Mouse (Mus musculus): ENCODE results near the gene Trp53. TPM values are rescaled to one million over a fixed set of nuclear protein-coding genes. Genes with fewer than 3 reads are reported as not detected.

Trp53 gene
- total and polyA plus RNA-seq, 2 experiments from 2014 or later, result 30.3 to 34.5 TPM

GRCm38 (mm10) chr11:69559851-69560765 lies 20.1 kb upstream of the Trp53 start, which contains the start of gene Efnb3:
Gene Efnb3, minus strand, starts transcription at chr11:69560205.
- TF ChIP-seq CTCF (IDR thresholded peaks at IDR 0.05), result no peak
- no peaks in the 10 kb centered on the region for H3K27me3 ChIP-seq (ENCODE audit: insufficient read depth, low read length)
- H3K27ac ChIP-seq (ENCODE audit: low read depth, low read length), result peak within 1 kb of the TSS; percentile 91
- peaks cover 22% of the 10 kb centered on the region for H3K36me3 ChIP-seq (ENCODE audit: insufficient read depth, low read length)
- H3K4me3 ChIP-seq (ENCODE audit: low read depth, low read length), result peak within 1 kb of the TSS; percentile 91
- DNase-seq (ENCODE audit: low spot score) (peak; percentile 82), ATAC-seq (ENCODE audit: low FRiP score) (peak; percentile 56)
- H3K4me1 ChIP-seq (ENCODE audit: insufficient read depth, low read length), result peaks cover 34% of the 10 kb centered on the region
- H3K9me3 ChIP-seq (ENCODE audit: low read length), result no peaks in the 10 kb centered on the region
- H3K4me2 ChIP-seq (ENCODE audit: low read depth, low read length, poor library complexity, severe bottlenecking), result peak within 1 kb of the TSS; percentile 83
- WGBS, result 1% methylated on average over 51 of the region's 59 CpGs
- peak within 1 kb of the TSS; percentile 98 for H3K9ac ChIP-seq (replicated peaks; ENCODE audit: low read length, poor library complexity, severe bottlenecking)

- Histone ChIP-seq H3K9me3 (ENCODE audit: low read length) (no peaks in the 10 kb centered on the region), H3K4me3 (ENCODE audit: low read depth, low read length) (peak overlapping the region; percentile 91), H3K9ac (replicated peaks; ENCODE audit: low read length, poor library complexity, severe bottlenecking) (peak overlapping the region; percentile 98; the same call in 1 of the 2 replicates), H3K27me3 (ENCODE audit: insufficient read depth, low read length) (no peaks in the 10 kb centered on the region), H3K4me2 (ENCODE audit: low read depth, low read length, poor library complexity, severe bottlenecking) (peak overlapping the region; percentile 83), H3K36me3 (ENCODE audit: insufficient read depth, low read length) (peaks cover 11% of the 10 kb centered on the region), H3K27ac (ENCODE audit: low read depth, low read length) (peak overlapping the region; percentile 91), H3K4me1 (ENCODE audit: insufficient read depth, low read length) (peaks cover 32% of the 10 kb centered on the region)
- TF ChIP-seq CTCF (IDR thresholded peaks at IDR 0.05), result no peak; the same call in 1 of the 2 replicates
- DNase-seq (ENCODE audit: low spot score) (peak; percentile 76), ATAC-seq (ENCODE audit: low FRiP score) (peak; percentile 71)
- 18% methylated on average over 16 of the region's 16 CpGs for WGBS
Observed at GRCm38 (mm10) chr11:69560896-69561854, 19.0 kb upstream of the Trp53 start.

- Histone ChIP-seq H3K36me3 (ENCODE audit: insufficient read depth, low read length) (0 out of 2 replicates have a peak, but pooled peaks cover 11% of the 10 kb centered on the region), H3K4me3 (ENCODE audit: low read depth, low read length) (no peak overlapping the region), H3K9ac (replicated peaks; ENCODE audit: low read length, poor library complexity, severe bottlenecking) (no peak overlapping the region), H3K4me1 (ENCODE audit: insufficient read depth, low read length) (peaks cover 13% of the 10 kb centered on the region), H3K9me3 (ENCODE audit: low read length) (no peaks in the 10 kb centered on the region), H3K4me2 (ENCODE audit: low read depth, low read length, poor library complexity, severe bottlenecking) (no peak overlapping the region), H3K27ac (ENCODE audit: low read depth, low read length) (no peak overlapping the region), H3K27me3 (ENCODE audit: insufficient read depth, low read length) (no peaks in the 10 kb centered on the region)
- DNase-seq (ENCODE audit: low spot score) (no peak), ATAC-seq (ENCODE audit: low FRiP score) (no peak)
- TF ChIP-seq CTCF (IDR thresholded peaks at IDR 0.05), result no peak
- WGBS, result 85% methylated on average over 13 of the region's 13 CpGs
Observed at GRCm38 (mm10) chr11:69563373-69563772, 16.8 kb upstream of the Trp53 start.

- Histone ChIP-seq H3K9me3 (ENCODE audit: low read length) (no peaks in the 10 kb centered on the region), H3K27me3 (ENCODE audit: insufficient read depth, low read length) (no peaks in the 10 kb centered on the region), H3K4me2 (ENCODE audit: low read depth, low read length, poor library complexity, severe bottlenecking) (no peak overlapping the region), H3K9ac (replicated peaks; ENCODE audit: low read length, poor library complexity, severe bottlenecking) (no peak overlapping the region), H3K27ac (ENCODE audit: low read depth, low read length) (no peak overlapping the region), H3K36me3 (ENCODE audit: insufficient read depth, low read length) (0 out of 2 replicates have a peak, but pooled peaks cover 11% of the 10 kb centered on the region), H3K4me3 (ENCODE audit: low read depth, low read length) (no peak overlapping the region), H3K4me1 (ENCODE audit: insufficient read depth, low read length) (peaks cover 10% of the 10 kb centered on the region)
- no peak for TF ChIP-seq CTCF (IDR thresholded peaks at IDR 0.05)
- ATAC-seq (ENCODE audit: low FRiP score) (no peak), DNase-seq (ENCODE audit: low spot score) (no peak)
- 46% methylated on average over 3 of the region's 3 CpGs for WGBS
Observed at GRCm38 (mm10) chr11:69564391-69564790, 15.8 kb upstream of the Trp53 start.

GRCm38 (mm10) chr11:69565131-69565530 lies 15.0 kb upstream of the Trp53 start:
- H3K27ac ChIP-seq (ENCODE audit: low read depth, low read length), result no peak overlapping the region
- no peak overlapping the region for H3K4me2 ChIP-seq (ENCODE audit: low read depth, low read length, poor library complexity, severe bottlenecking)
- DNase-seq (ENCODE audit: low spot score) (no peak), ATAC-seq (ENCODE audit: low FRiP score) (no peak)
- no peak overlapping the region for H3K4me3 ChIP-seq (ENCODE audit: low read depth, low read length)
- H3K36me3 ChIP-seq (ENCODE audit: insufficient read depth, low read length), result 0 out of 2 replicates have a peak, but pooled peaks cover 11% of the 10 kb centered on the region
- WGBS, result 82% methylated on average over 8 of the region's 8 CpGs
- no peaks in the 10 kb centered on the region for H3K9me3 ChIP-seq (ENCODE audit: low read length)
- peaks cover 10% of the 10 kb centered on the region for H3K4me1 ChIP-seq (ENCODE audit: insufficient read depth, low read length)
- H3K27me3 ChIP-seq (ENCODE audit: insufficient read depth, low read length), result no peaks in the 10 kb centered on the region
- no peak overlapping the region for H3K9ac ChIP-seq (replicated peaks; ENCODE audit: low read length, poor library complexity, severe bottlenecking)
- no peak for TF ChIP-seq CTCF (IDR thresholded peaks at IDR 0.05)

Data from midbrain, postnatal 0 days (tissue).